Mouse (Mus musculus) ES-Bruce4 (cell line): ENCODE results near the gene Zfp704.

ENCODE experiments used
- CTCF ChIP-seq: IDR thresholded peaks from one replicate; pipeline ENCODE4 v1.8.1; 2011; ENCODE audit warnings: low read depth, low read length
- EP300 ChIP-seq: IDR thresholded peaks from 2 replicates; pipeline ENCODE4 v1.6.1; 2011; ENCODE audit warnings: low read depth, low read length; ENCODE audit not compliant: insufficient read depth
- POLR2A ChIP-seq: IDR thresholded peaks from one replicate; pipeline ENCODE4 v1.8.1; 2011; ENCODE audit warnings: low read length; ENCODE audit not compliant: insufficient read depth

- no peak for TF ChIP-seq CTCF
- no peak for TF ChIP-seq POLR2A
- no peak for TF ChIP-seq EP300
Observed at GRCm38 (mm10) chr3:9405341-9405740, 204.5 kb downstream of the Zfp704 start.
